Mouse (Mus musculus): Measurements from ENCODE around the gene Notum. TPM values are rescaled to one million over a fixed set of nuclear protein-coding genes. Genes with fewer than 3 reads are reported as not detected.

The Notum gene
- total RNA-seq, 2 experiments from 2014 or later = 4.0 to 7.2 TPM

- no peak for DNase-seq (ENCODE audit: extremely low spot score in 1 of 2, low spot score in 2 of 2)
- Histone ChIP-seq H3K4me3 (0 out of 2 replicates have a peak overlapping the region, but pooled peaks have one; percentile 14), H3K27ac (peak overlapping the region; percentile 69)
- TF ChIP-seq CTCF (IDR thresholded peaks at IDR 0.05) = no peak
- intact Hi-C loops (cut with DNase I) = no loop called here
These were observed 29.9 kb downstream of the Notum start for GRCm38 (mm10) chr11:120630881-120631725.

- peak overlapping the region; percentile 69 for H3K27ac ChIP-seq
- no peak for TF ChIP-seq CTCF (IDR thresholded peaks at IDR 0.05)
These were observed 30.5 kb downstream of the Notum start for GRCm38 (mm10) chr11:120630401-120630871.

DNA sequence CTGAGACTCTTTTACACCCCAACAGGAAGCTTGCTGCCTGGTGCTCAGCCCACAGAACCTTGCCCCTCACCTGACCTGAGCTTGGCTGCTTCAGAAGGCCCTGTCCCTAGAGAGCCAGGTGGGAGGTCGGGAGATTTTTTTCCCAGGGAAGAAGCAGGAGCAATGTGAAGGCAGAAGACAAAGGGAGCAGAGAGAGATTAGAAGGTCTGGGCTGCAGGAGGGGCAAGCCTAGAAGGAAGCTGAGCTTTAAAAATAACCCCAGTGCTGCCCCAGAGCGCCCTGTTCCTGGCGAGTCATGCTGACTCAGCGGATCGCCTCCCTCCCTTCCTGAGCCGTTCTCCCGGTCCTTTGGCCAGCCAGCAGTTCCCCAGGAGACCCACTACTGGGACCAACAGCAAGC is 31.1 kb downstream of the Notum start:
- intact Hi-C loops (cut with DNase I) = no loop called here
- TF ChIP-seq CTCF (IDR thresholded peaks at IDR 0.05) = no peak
- Histone ChIP-seq H3K27ac (peak overlapping the region; percentile 69), H3K4me3 (peak overlapping the region; percentile 14; the same call in 1 of the 2 replicates)
- DNase-seq (ENCODE audit: extremely low spot score in 1 of 2, low spot score in 2 of 2) = no peak

More at GRCm38 (mm10) chr11:120630401-120630871, 30.5 kb downstream of the Notum start:
- intact Hi-C loops (cut with DNase I) = no loop called here
- no peak for DNase-seq (ENCODE audit: extremely low spot score in 1 of 2, low spot score in 2 of 2)
- H3K4me3 ChIP-seq = peak overlapping the region; percentile 14; the same call in 1 of the 2 replicates

DNA sequence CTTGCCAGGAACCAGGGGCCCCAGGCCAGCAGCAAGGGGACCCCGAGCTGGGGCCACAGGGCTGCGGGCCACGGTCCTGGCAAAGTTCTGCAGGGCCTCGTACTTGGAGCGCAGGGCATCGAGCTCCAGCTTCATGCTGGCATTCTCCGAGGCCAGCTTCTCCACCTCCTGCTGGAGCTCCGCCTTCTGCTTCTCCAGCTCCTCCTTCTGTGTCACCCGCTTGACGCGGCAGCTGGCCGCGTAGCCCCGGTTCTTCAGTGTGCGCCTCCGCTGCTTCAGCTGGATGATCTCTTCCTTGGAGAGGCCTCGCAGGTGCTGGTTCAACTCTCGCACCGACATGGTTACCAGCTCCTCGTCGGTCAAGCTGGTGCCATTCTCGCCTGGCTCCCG is 31.6 kb downstream of the Notum start:
- Histone ChIP-seq H3K27ac (peak overlapping the region; percentile 69), H3K4me3 (peak overlapping the region; percentile 14; the same call in 1 of the 2 replicates)
- intact Hi-C loops (cut with DNase I) = no loop called here
- TF ChIP-seq CTCF (IDR thresholded peaks at IDR 0.05) = no peak
- no peak for DNase-seq (ENCODE audit: extremely low spot score in 1 of 2, low spot score in 2 of 2)

- no peak for TF ChIP-seq CTCF (IDR thresholded peaks at IDR 0.05)
- H3K27ac ChIP-seq = no peak overlapping the region
- intact Hi-C loops (cut with DNase I) = no loop called here
- no peak for DNase-seq (ENCODE audit: extremely low spot score in 1 of 2, low spot score in 2 of 2)
- H3K4me3 ChIP-seq = no peak overlapping the region
These were observed 32.2 kb downstream of the Notum start for GRCm38 (mm10) chr11:120628601-120629340.

GRCm38 (mm10) chr11:120627468-120628300 is 33.3 kb downstream of the Notum start:
- Histone ChIP-seq H3K27ac (no peak overlapping the region), H3K4me3 (no peak overlapping the region)
- DNase-seq (ENCODE audit: extremely low spot score in 1 of 2, low spot score in 2 of 2) = no peak
- intact Hi-C loops (cut with DNase I) = no loop called here
- TF ChIP-seq CTCF (IDR thresholded peaks at IDR 0.05) = no peak

DNA sequence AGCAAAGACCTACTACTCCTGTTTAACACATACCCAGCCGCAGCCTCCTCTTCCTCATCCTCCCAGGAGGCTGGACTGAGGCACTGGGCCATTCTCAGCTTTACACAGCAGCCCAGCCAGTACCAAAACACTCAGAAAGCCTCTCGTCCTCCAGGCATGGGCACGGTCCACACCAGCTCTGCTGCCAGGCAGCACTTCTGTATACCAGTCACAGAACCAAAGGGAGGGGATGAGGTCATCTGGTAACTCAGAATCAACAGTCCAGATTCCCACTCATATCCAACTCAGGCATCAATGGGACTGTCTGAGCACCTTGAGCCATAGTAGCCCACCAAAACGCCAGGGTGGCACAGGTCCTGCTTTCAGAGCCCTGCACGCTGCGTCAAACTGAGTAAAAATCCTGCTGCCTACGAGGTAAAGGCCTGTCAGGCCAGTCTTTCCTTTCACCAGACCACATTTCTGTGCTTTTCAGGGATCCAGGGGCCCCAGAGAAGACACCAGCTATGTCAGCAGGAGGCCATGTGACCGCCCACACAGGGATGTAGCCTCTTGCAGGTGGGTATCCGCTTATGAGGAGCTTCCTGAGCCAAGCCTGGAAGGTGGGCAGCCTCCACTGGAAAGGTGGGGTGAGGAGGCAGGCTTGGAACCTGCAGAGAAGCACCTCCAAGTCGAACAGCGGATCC is 34.0 kb downstream of the Notum start:
- intact Hi-C loops (cut with DNase I) = no loop called here
- no peak overlapping the region for H3K27ac ChIP-seq
- no peak overlapping the region for H3K4me3 ChIP-seq
- no peak for DNase-seq (ENCODE audit: extremely low spot score in 1 of 2, low spot score in 2 of 2)
- no peak for TF ChIP-seq CTCF (IDR thresholded peaks at IDR 0.05)

GRCm38 (mm10) chr11:120625152-120625775 is 35.7 kb downstream of the Notum start, which contains the start of gene Sirt7:
Gene Sirt7 (minus strand): TSS chr11:120625240.
- Histone ChIP-seq H3K27ac (peak within 1 kb of the TSS; percentile 89), H3K4me3 (peak within 1 kb of the TSS; percentile 88)
- intact Hi-C loops (cut with DNase I) = loop anchor here (2.0 kb wide), 1 partner anchor 88 kb away; the partner anchor contains the start of genes Cenpx and Lrrc45
- no peak for DNase-seq (ENCODE audit: extremely low spot score in 1 of 2, low spot score in 2 of 2)
- no peak for TF ChIP-seq CTCF (IDR thresholded peaks at IDR 0.05)

GRCm38 (mm10) chr11:120624680-120625111 is 36.3 kb downstream of the Notum start:
- peak overlapping the region; percentile 88 for H3K4me3 ChIP-seq
- DNase-seq (ENCODE audit: extremely low spot score in 1 of 2, low spot score in 2 of 2) = peak; percentile 86
- intact Hi-C loops (cut with DNase I) = loop anchor here (2.0 to 5.0 kb wide), 2 partner anchors 88 to 153 kb away; partner anchors contain the start of genes Cenpx and Lrrc45
- H3K27ac ChIP-seq = peak overlapping the region; percentile 89
- TF ChIP-seq CTCF (IDR thresholded peaks at IDR 0.05) = no peak

All from left cerebral cortex, adult 2 months (tissue).